Mouse (Mus musculus) intestine, embryonic 15.5 days (tissue): ENCODE results near the gene Smg5. TPM values are rescaled to one million over a fixed set of nuclear protein-coding genes. Genes with fewer than 3 reads are reported as not detected.
"Not testable (repeated sequence)": the region's sequence is repeated elsewhere in the genome, so short reads cannot be mapped to it uniquely, and the experiment has no call there.

Experiments
- ATAC-seq: fragments of 200-750 bp; cut with Nextera tagmentation; 2 replicates; pipeline ENCODE4 v1.8.0; 2017; ENCODE audit warnings: moderate TSS enrichment, moderate library complexity
- H3K27ac ChIP-seq: fragments of 300-500 bp; sonication (generic); 2 replicates; pipeline ENCODE4 v1.5.1; 2015; ENCODE audit warnings: mild to moderate bottlenecking, inconsistent platforms
- H3K27me3 ChIP-seq: fragments of 300-500 bp; sonication (generic); replicated peaks from 2 replicates; pipeline ENCODE4 v1.6.1; 2015; ENCODE audit warnings: inconsistent platforms
- H3K36me3 ChIP-seq: fragments of 300-500 bp; sonication (generic); 2 replicates; pipeline ENCODE4 v1.6.1; 2015; ENCODE audit warnings: inconsistent platforms
- H3K4me1 ChIP-seq: fragments of 300-500 bp; sonication (generic); replicated peaks from 2 replicates; pipeline ENCODE4 v1.6.1; 2015; ENCODE audit warnings: inconsistent platforms
- H3K4me2 ChIP-seq: fragments of 300-500 bp; sonication (generic); replicated peaks from 2 replicates; pipeline ENCODE4 v1.6.1; 2015; ENCODE audit warnings: mild to moderate bottlenecking, inconsistent platforms
- H3K4me3 ChIP-seq: fragments of 300-500 bp; sonication (generic); replicated peaks from 2 replicates; pipeline ENCODE4 v1.5.1; 2015; ENCODE audit warnings: inconsistent platforms
- H3K9ac ChIP-seq: fragments of 300-500 bp; sonication (generic); 2 replicates; pipeline ENCODE4 v1.6.1; 2015; ENCODE audit warnings: inconsistent platforms
- H3K9me3 ChIP-seq: fragments of 300-500 bp; sonication (generic); 2 replicates; pipeline ENCODE4 v1.6.1; 2016; ENCODE audit warnings: inconsistent platforms
- WGBS: fragments of 180-500 bp; shearing (Covaris S2); methylation state at CpG from one replicate; pipeline ENCODE4 v1.1.7; 2015; 5-methylcytosine and 5-hydroxymethylcytosine counted together
- polyA plus RNA-seq: library from polyadenylated mRNA; unstranded; fragments of >200 nt; fragmentation: Nextera tagmentation; extraction: Ambion mirVana; gene quantifications from 2 replicates; pipeline ENCODE4 v1.2.1, GENCODE M21; 2015

Smg5 gene
- polyA plus RNA-seq, 1 experiment from 2014 or later = 39.9 TPM

GRCm38 (mm10) chr3:88361096-88361495, 25.0 kb downstream of the Smg5 start:
- Histone ChIP-seq H3K4me1 (peaks cover 13% of the 10 kb centered on the region), H3K4me3 (no peak overlapping the region), H3K4me2 (no peak overlapping the region), H3K9me3 (no peaks in the 10 kb centered on the region), H3K27me3 (peaks cover 12% of the 10 kb centered on the region), H3K9ac (no peak overlapping the region), H3K36me3 (peaks cover 59% of the 10 kb centered on the region), H3K27ac (no peak overlapping the region)
- WGBS = 82% methylated on average over 6 of the region's 6 CpGs
- ATAC-seq = no peak

- H3K4me1 ChIP-seq = peaks cover 13% of the 10 kb centered on the region
- H3K4me2 ChIP-seq = no peak overlapping the region
- H3K27ac ChIP-seq = no peak overlapping the region
- H3K36me3 ChIP-seq = peaks cover 53% of the 10 kb centered on the region
- H3K9ac ChIP-seq = no peak overlapping the region
- H3K4me3 ChIP-seq = no peak overlapping the region
- ATAC-seq = no peak
- H3K9me3 ChIP-seq = no peaks in the 10 kb centered on the region
- peaks cover 14% of the 10 kb centered on the region for H3K27me3 ChIP-seq
- WGBS = 88% methylated on average over 2 of the region's 2 CpGs
Observed at GRCm38 (mm10) chr3:88361612-88362313, 25.7 kb downstream of the Smg5 start.

GRCm38 (mm10) chr3:88363700-88364099, 27.6 kb downstream of the Smg5 start:
- Histone ChIP-seq H3K27ac (no peak overlapping the region), H3K36me3 (peaks cover 37% of the 10 kb centered on the region), H3K9me3 (no peaks in the 10 kb centered on the region), H3K4me3 (no peak overlapping the region), H3K9ac (no peak overlapping the region), H3K27me3 (peaks cover 14% of the 10 kb centered on the region), H3K4me1 (peaks cover 13% of the 10 kb centered on the region), H3K4me2 (no peak overlapping the region)
- 52% methylated on average over 4 of the region's 4 CpGs for WGBS
- peak; percentile 69 for ATAC-seq

GRCm38 (mm10) chr3:88364337-88364736, 28.3 kb downstream of the Smg5 start, which contains the start of gene Paqr6:
Gene Paqr6 (plus strand): TSS chr3:88364584.
- peak; percentile 44 for ATAC-seq
- Histone ChIP-seq H3K4me3 (peak within 1 kb of the TSS; percentile 22), H3K27me3 (peaks cover 14% of the 10 kb centered on the region), H3K4me1 (peaks cover 13% of the 10 kb centered on the region), H3K27ac (no peak within 1 kb of the TSS), H3K9ac (0 out of 2 replicates have a peak within 1 kb of the TSS, but pooled peaks have one; percentile 17), H3K4me2 (peak within 1 kb of the TSS; percentile 54), H3K36me3 (peaks cover 31% of the 10 kb centered on the region), H3K9me3 (no peaks in the 10 kb centered on the region)
- WGBS = 3% methylated on average over 16 of the region's 16 CpGs

GRCm38 (mm10) chr3:88365705-88366361, 29.8 kb downstream of the Smg5 start:
- Histone ChIP-seq H3K27ac (no peak overlapping the region), H3K9me3 (no peaks in the 10 kb centered on the region), H3K4me1 (peaks cover 13% of the 10 kb centered on the region), H3K4me3 (no peak overlapping the region), H3K27me3 (peaks cover 14% of the 10 kb centered on the region), H3K36me3 (peaks cover 16% of the 10 kb centered on the region), H3K9ac (no peak overlapping the region), H3K4me2 (no peak overlapping the region)
- ATAC-seq = no peak
- WGBS = 38% methylated on average over 34 of the region's 34 CpGs

GRCm38 (mm10) chr3:88366830-88367428, 30.9 kb downstream of the Smg5 start:
- Histone ChIP-seq H3K4me1 (peaks cover 13% of the 10 kb centered on the region), H3K27me3 (peaks cover 14% of the 10 kb centered on the region), H3K4me2 (peak overlapping the region; percentile 55)
- H3K9me3 ChIP-seq, H3K27ac ChIP-seq, H3K4me3 ChIP-seq, H3K9ac ChIP-seq, H3K36me3 ChIP-seq: not testable (repeated sequence)
- peak; percentile 77 for ATAC-seq
- 7% methylated on average over 20 of the region's 22 CpGs for WGBS

GRCm38 (mm10) chr3:88367517-88367916, 31.5 kb downstream of the Smg5 start:
- not testable (repeated sequence) for H3K4me3 ChIP-seq, H3K27ac ChIP-seq, H3K4me2 ChIP-seq, H3K9ac ChIP-seq, H3K9me3 ChIP-seq, H3K36me3 ChIP-seq, ATAC-seq
- Histone ChIP-seq H3K27me3 (peaks cover 14% of the 10 kb centered on the region), H3K4me1 (peaks cover 13% of the 10 kb centered on the region)
- 59% methylated on average over 4 of the region's 7 CpGs for WGBS

GRCm38 (mm10) chr3:88368511-88368910, 32.5 kb downstream of the Smg5 start:
- peaks cover 13% of the 10 kb centered on the region for H3K4me1 ChIP-seq
- not testable (repeated sequence) for H3K36me3 ChIP-seq, H3K9me3 ChIP-seq, H3K27ac ChIP-seq, H3K4me3 ChIP-seq, H3K9ac ChIP-seq, ATAC-seq, H3K4me2 ChIP-seq
- WGBS = 79% methylated on average over 7 of the region's 7 CpGs
- H3K27me3 ChIP-seq = peaks cover 14% of the 10 kb centered on the region

- not testable (repeated sequence) for H3K36me3 ChIP-seq, ATAC-seq, H3K4me1 ChIP-seq, H3K27me3 ChIP-seq, H3K4me3 ChIP-seq, H3K4me2 ChIP-seq, H3K27ac ChIP-seq, H3K9ac ChIP-seq, H3K9me3 ChIP-seq
- WGBS = 92% methylated on average over 9 of the region's 9 CpGs
Observed at GRCm38 (mm10) chr3:88372643-88373042, 36.6 kb downstream of the Smg5 start, which contains the start of gene Bglap3. Gene Bglap3 (minus strand): TSS chr3:88372743.

GRCm38 (mm10) chr3:88375750-88376626, 39.9 kb downstream of the Smg5 start:
- peak overlapping the region; percentile 54 for H3K4me2 ChIP-seq
- WGBS = 11% methylated on average over 19 of the region's 19 CpGs
- 0 out of 2 replicates have a peak overlapping the region, but pooled peaks have one; percentile 6 for H3K4me3 ChIP-seq
- H3K36me3 ChIP-seq, H3K9me3 ChIP-seq, H3K9ac ChIP-seq, H3K27me3 ChIP-seq, H3K27ac ChIP-seq, H3K4me1 ChIP-seq: not testable (repeated sequence)
- peak; percentile 94 for ATAC-seq

- H3K36me3 ChIP-seq, H3K4me3 ChIP-seq, H3K9me3 ChIP-seq, H3K27me3 ChIP-seq, H3K4me1 ChIP-seq, H3K27ac ChIP-seq, H3K9ac ChIP-seq: not testable (repeated sequence)
- peak; percentile 54 for ATAC-seq
- peak overlapping the region; percentile 54 for H3K4me2 ChIP-seq
- WGBS = 38% methylated on average over 7 of the region's 7 CpGs
Observed at GRCm38 (mm10) chr3:88376644-88377043, 40.6 kb downstream of the Smg5 start.

- H3K4me1 ChIP-seq, H3K9me3 ChIP-seq, H3K9ac ChIP-seq, H3K4me2 ChIP-seq, H3K27ac ChIP-seq, H3K36me3 ChIP-seq, H3K4me3 ChIP-seq, ATAC-seq, H3K27me3 ChIP-seq: not testable (repeated sequence)
- WGBS = 72% methylated on average over 5 of the region's 5 CpGs
Observed at GRCm38 (mm10) chr3:88378599-88378998, 42.5 kb downstream of the Smg5 start, which contains the start of gene Bglap2. Gene Bglap2 (minus strand): TSS chr3:88378699.
